ENCODE assay signal across 8 mouse cellular contexts in the genomic region with DNA sequence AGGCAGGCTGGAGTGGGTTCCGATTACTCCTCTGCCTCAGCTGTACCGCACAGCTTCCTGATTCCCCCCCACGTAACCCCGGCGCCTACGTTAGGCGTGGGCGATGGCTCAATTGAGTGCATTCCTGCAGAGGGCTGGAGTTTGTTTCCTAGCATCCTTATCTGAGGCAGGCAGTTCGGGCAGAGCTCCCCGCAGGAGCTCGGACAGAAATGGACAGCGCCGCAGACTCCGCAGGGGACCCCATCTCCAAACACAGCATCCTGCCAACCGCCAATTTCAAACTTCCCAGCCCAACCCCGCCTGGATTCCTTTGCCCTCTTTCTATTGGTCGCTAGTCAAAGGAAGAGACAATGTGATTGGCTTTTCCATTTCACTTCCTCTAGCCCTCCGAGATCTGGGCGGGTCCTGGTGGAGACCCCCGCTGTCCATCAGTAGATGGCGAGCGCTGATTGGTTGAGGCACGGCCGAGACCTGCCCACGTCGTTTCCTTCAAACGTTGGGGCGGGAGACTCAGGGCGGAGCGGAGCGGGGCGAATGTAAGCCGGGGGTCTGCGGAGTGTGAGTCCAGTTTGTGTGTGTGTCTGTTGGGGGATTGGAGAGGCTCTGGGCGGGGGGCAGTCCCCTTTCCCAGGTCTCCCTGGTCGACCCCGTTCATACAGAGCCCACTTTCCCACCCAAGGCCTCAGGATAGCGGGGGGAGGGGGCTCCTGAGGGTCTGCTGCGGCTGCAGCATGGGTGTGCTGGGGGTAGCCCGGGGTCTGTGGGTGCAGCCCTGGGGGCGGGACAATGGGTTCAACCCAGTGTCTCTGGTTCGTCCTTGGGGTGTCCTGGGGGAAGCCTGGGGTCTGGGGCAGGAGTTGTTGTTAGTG. TPM values are rescaled to one million over a fixed set of nuclear protein-coding genes. Genes with fewer than 3 reads are reported as not detected.
DNase-seq lines count a peak whose midpoint lies in the region; ATAC-seq lines count a peak whose summit lies in the region.

Gene Cit, plus strand, starts transcription at position 513 of the 869 bp plus-strand sequence.

- H3K9me3 ChIP-seq in intestine, embryonic 15.5 days: no peaks in the 10 kb centered on the region

- H3K4me3 ChIP-seq in intestine, embryonic 15.5 days (replicated peaks): peak within 1 kb of the TSS; percentile 86

- H3K4me1 ChIP-seq in intestine, embryonic 15.5 days (replicated peaks): peaks cover 16% of the 10 kb centered on the region

- WGBS in intestine, embryonic 15.5 days: under 1% methylated on average over 42 of the region's 42 CpGs

- peak within 1 kb of the TSS; percentile 92 for H3K4me2 ChIP-seq in intestine, embryonic 15.5 days (replicated peaks)

- H3K27ac ChIP-seq in intestine, embryonic 15.5 days: peak within 1 kb of the TSS; percentile 55

- H3K36me3 ChIP-seq in intestine, embryonic 15.5 days: no peaks in the 10 kb centered on the region

- peak; percentile 68 for DNase-seq in adrenal gland, adult 8-10 months
- peak; percentile 95 for DNase-seq in embryo, embryonic 11.5 days (ENCODE audit: low read depth, low spot score)
- DNase-seq in gastrocnemius, postnatal 36 days: peak; percentile 80 to 83
- peak; percentile 88 to 95 for DNase-seq in left cerebral cortex, postnatal 25 days (ENCODE audit: low spot score in 2 of 2)
- peak; percentile 98 for DNase-seq in mesoderm, embryonic 11.5 days (ENCODE audit: low read depth, low spot score)
- DNase-seq in right cerebral cortex, postnatal 25 days: peak; percentile 87
- DNase-seq in urinary bladder, postnatal 36 days (ENCODE audit: low spot score in 2 of 2): peak; percentile 69 to 82

- H3K9ac ChIP-seq in intestine, embryonic 15.5 days: peak within 1 kb of the TSS; percentile 80

- intact Hi-C loops in gastrocnemius, postnatal 36 days (cut with DNase I): loop anchor here (10.0 kb wide), 1 partner anchor 160 kb away; no protein-coding TSS in a partner anchor
- intact Hi-C loops in left cerebral cortex, postnatal 25 days (cut with DNase I): loop anchor here (2.0 to 5.0 kb wide), 2 partner anchors 64 to 177 kb away; partner anchors contain the start of gene Prkab1

- peak; percentile 100 for ATAC-seq in intestine, embryonic 15.5 days

- no peaks in the 10 kb centered on the region for H3K27me3 ChIP-seq in intestine, embryonic 15.5 days (replicated peaks)

RNA-seq across cellular contexts. Expression of gene Cit, which starts in this region (rescaled TPM):
- total RNA-seq in adrenal gland, adult 8-10 months (2022): 1 to 10 TPM; 2.6 to 8.3 (median 6.3) TPM
- 1 to 10 TPM in 1 of 2 experiments, under 1 TPM in 1; 0.69 to 1.2 TPM for total RNA-seq in gastrocnemius, postnatal 36 days (2021)
- 25.7 and 26.2 TPM in 2 replicates for polyA plus RNA-seq in intestine, embryonic 15.5 days (2015; fragmentation: Nextera tagmentation; extraction: Ambion mirVana)
- total RNA-seq in left cerebral cortex, postnatal 25 days (2021): 100 to 1,000 TPM; 177 to 207 TPM

Comparison
In these comparisons a context has a peak if more than half of its experiments do, and no peak if none do; other contexts are left out.
1. Peak in every context shown above with its lines: DNase-seq, ATAC-seq, H3K4me3 ChIP-seq and H3K27ac ChIP-seq.
2. RNA of gene Cit (total RNA-seq): 177 to 207 TPM in left cerebral cortex, postnatal 25 days; 2.6 to 8.3 TPM in adrenal gland, adult 8-10 months and 0.69 to 1.2 TPM in gastrocnemius, postnatal 36 days; every median in the first group is over 10 times any median in the second.